Mouse (Mus musculus) v-Abl transformed pro-B cells (cell line): Measurements from ENCODE around the gene Apbb2.

ENCODE experiments used
- in situ Hi-C, 2 experiments: fragments of 400-800 bp; cut with MboI; formaldehyde crosslinking; loops; one replicate each; pipeline ENCODE4 v1.15.1; 2025; ENCODE audit not compliant: unreplicated experiment in 2 of 2

Apbb2 gene

GRCm38 (mm10) chr5:66353876-66354275 is 264.7 kb downstream of the Apbb2 start:
- in situ Hi-C loops = no loop called here

- in situ Hi-C loops = no loop called here
Measured at GRCm38 (mm10) chr5:66351836-66352390, 266.7 kb downstream of the Apbb2 start.

- in situ Hi-C loops = no loop called here
Measured at GRCm38 (mm10) chr5:66351064-66351463, 267.5 kb downstream of the Apbb2 start.

- in situ Hi-C loops = no loop called here
Measured at GRCm38 (mm10) chr5:66350611-66351010, 268.0 kb downstream of the Apbb2 start.

GRCm38 (mm10) chr5:66348421-66348820 is 270.2 kb downstream of the Apbb2 start:
- in situ Hi-C loops = no loop called here

- in situ Hi-C loops = no loop called here
Measured at GRCm38 (mm10) chr5:66346756-66347155, 271.8 kb downstream of the Apbb2 start.

GRCm38 (mm10) chr5:66345140-66345539 is 273.4 kb downstream of the Apbb2 start:
- in situ Hi-C loops = no loop called here

- in situ Hi-C loops = no loop called here
Measured at GRCm38 (mm10) chr5:66344182-66344581, 274.4 kb downstream of the Apbb2 start.

GRCm38 (mm10) chr5:66342285-66342684 is 276.3 kb downstream of the Apbb2 start:
- in situ Hi-C loops = no loop called here

GRCm38 (mm10) chr5:66341848-66342247 is 276.7 kb downstream of the Apbb2 start:
- in situ Hi-C loops = no loop called here

- in situ Hi-C loops = no loop called here
Measured at GRCm38 (mm10) chr5:66340356-66341102, 278.1 kb downstream of the Apbb2 start.

- in situ Hi-C loops = no loop called here
Measured at GRCm38 (mm10) chr5:66338583-66338982, 280.0 kb downstream of the Apbb2 start.

- in situ Hi-C loops = no loop called here
Measured at GRCm38 (mm10) chr5:66337969-66338345, 280.6 kb downstream of the Apbb2 start.

GRCm38 (mm10) chr5:66337025-66337968 is 281.3 kb downstream of the Apbb2 start:
- in situ Hi-C loops = no loop called here

- in situ Hi-C loops = no loop called here
Measured at GRCm38 (mm10) chr5:66330806-66331205, 287.8 kb downstream of the Apbb2 start.

GRCm38 (mm10) chr5:66328766-66329165 is 289.8 kb downstream of the Apbb2 start:
- in situ Hi-C loops = no loop called here

- in situ Hi-C loops = no loop called here
Measured at GRCm38 (mm10) chr5:66327949-66328726, 290.4 kb downstream of the Apbb2 start.

- in situ Hi-C loops = no loop called here
Measured at GRCm38 (mm10) chr5:66326395-66326794, 292.2 kb downstream of the Apbb2 start.

- in situ Hi-C loops = no loop called here
Measured at GRCm38 (mm10) chr5:66323603-66324002, 295.0 kb downstream of the Apbb2 start.

- in situ Hi-C loops = no loop called here
Measured at GRCm38 (mm10) chr5:66323131-66323530, 295.5 kb downstream of the Apbb2 start.
